Mouse (Mus musculus): ENCODE data around the gene Ccdc62.

DNA sequence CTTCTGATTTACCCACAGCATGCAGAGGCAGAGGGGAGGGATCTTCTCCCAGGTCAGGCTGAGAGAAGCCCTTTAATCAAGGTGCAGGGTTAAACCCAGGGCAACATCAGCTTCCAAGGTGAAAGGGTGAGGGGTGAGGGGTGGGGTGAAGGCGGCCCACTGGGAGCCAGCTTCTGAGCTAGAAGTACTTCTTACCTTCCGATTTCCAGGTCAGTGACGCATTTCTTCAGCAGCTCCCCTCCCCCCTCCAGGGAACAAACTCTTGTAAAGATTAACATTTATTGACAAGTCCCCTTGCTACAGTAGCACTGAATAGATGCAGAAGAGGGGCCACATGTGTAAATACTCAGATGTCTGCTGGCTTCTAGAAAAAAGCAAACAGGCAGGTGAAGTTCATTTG is 46.8 kb downstream of the Ccdc62 start:
- no peak for TF ChIP-seq CTCF (IDR thresholded peaks at IDR 0.05; ENCODE audit: borderline replicate concordance, control insufficient read depth, extremely low read depth, insufficient read depth, low read length, poor library complexity)
- no peak for TF ChIP-seq POLR2A (IDR thresholded peaks at IDR 0.05; ENCODE audit: control insufficient read depth, extremely low read depth, insufficient read depth, low read length, poor library complexity)
